Mouse (Mus musculus): ENCODE results near the gene Tenm3. TPM values are rescaled to one million over a fixed set of nuclear protein-coding genes. Genes with fewer than 3 reads are reported as not detected.

Tenm3 gene
- polyA plus RNA-seq, 1 experiment from 2014 or later: 65.3 TPM

DNA sequence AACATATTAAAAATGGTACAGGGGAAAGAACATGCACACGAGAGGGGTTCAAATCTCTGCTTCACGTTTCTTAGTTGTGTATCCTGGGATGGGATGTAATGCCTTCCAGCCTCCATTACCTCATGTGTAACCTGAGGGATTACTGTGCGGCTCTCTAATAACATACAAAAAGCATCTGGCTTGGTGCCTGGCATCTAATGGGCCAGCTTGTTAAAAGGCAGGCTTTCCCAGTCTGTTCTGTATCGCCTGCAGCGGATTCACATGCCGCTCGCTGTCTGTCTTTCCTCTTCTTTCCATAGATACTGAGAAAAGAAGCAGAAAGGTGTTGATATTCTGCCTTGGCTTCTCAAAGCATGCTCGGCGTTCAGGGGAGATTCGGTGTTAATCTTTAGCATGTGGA lies 558.3 kb downstream of the Tenm3 start:
- H3K27me3 ChIP-seq: no peaks in the 10 kb centered on the region
- peaks cover 30% of the 10 kb centered on the region for H3K36me3 ChIP-seq
- H3K4me1 ChIP-seq: no peaks in the 10 kb centered on the region
- H3K4me3 ChIP-seq: no peak overlapping the region
- H3K27ac ChIP-seq: no peak overlapping the region
- no peak overlapping the region for H3K4me2 ChIP-seq (replicated peaks)
- WGBS: 83% methylated on average over 10 of the region's 10 CpGs
- ATAC-seq (ENCODE audit: insufficient number of reproducible peaks, insufficient read depth, low FRiP score, low TSS enrichment): no peak
- no peak overlapping the region for H3K9ac ChIP-seq
- H3K9me3 ChIP-seq: no peaks in the 10 kb centered on the region

DNA sequence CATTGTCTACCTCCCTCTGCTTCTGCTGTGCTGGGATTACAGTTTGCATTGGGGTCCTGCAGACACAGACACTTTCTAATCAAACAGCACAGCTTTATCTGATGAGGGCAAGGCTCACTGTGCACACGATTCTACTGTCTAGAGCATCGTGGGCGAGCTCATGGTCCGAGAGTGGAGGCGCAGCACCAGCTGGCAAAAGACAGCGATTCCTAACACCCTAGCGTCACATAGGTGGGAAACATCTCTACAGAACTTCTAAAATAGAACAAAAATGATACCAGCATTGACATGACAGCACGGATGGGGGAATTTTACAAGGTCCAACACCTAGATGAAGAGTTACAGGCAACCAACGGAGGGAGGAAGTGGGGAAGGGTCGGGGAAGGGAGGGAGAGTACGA lies 561.9 kb downstream of the Tenm3 start:
- H3K9ac ChIP-seq: no peak overlapping the region
- no peaks in the 10 kb centered on the region for H3K27me3 ChIP-seq
- no peak overlapping the region for H3K27ac ChIP-seq
- no peaks in the 10 kb centered on the region for H3K4me1 ChIP-seq
- no peak for ATAC-seq (ENCODE audit: insufficient number of reproducible peaks, insufficient read depth, low FRiP score, low TSS enrichment)
- peaks cover 34% of the 10 kb centered on the region for H3K36me3 ChIP-seq
- H3K4me3 ChIP-seq: no peak overlapping the region
- H3K9me3 ChIP-seq: no peaks in the 10 kb centered on the region
- H3K4me2 ChIP-seq (replicated peaks): no peak overlapping the region
- 94% methylated on average over 11 of the region's 11 CpGs for WGBS

DNA sequence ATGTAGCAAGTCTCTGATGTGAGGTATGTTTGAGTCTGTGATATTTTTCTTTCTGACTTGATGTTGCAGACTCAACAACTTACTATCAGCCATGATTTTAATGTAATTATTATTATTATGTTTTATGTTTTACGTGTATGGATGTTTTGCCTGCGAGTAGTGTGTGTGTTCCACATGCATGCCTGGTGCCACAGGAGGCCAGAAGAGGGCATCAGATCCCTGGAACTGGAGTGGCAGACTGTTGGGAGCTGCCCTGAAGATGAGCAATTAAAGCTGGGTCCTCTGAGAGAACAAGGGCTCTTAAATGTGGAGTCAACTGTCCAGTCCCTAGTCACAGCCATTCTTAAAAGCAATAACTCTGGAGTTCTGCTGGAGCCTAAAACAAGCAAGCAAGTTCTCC lies 564.4 kb downstream of the Tenm3 start:
- 96% methylated on average over 2 of the region's 2 CpGs for WGBS
- no peak overlapping the region for H3K4me2 ChIP-seq (replicated peaks)
- H3K27me3 ChIP-seq: no peaks in the 10 kb centered on the region
- no peak overlapping the region for H3K27ac ChIP-seq
- H3K4me1 ChIP-seq: no peaks in the 10 kb centered on the region
- no peaks in the 10 kb centered on the region for H3K9me3 ChIP-seq
- H3K9ac ChIP-seq: no peak overlapping the region
- no peak for ATAC-seq (ENCODE audit: insufficient number of reproducible peaks, insufficient read depth, low FRiP score, low TSS enrichment)
- H3K36me3 ChIP-seq: peaks cover 42% of the 10 kb centered on the region
- H3K4me3 ChIP-seq: no peak overlapping the region

DNA sequence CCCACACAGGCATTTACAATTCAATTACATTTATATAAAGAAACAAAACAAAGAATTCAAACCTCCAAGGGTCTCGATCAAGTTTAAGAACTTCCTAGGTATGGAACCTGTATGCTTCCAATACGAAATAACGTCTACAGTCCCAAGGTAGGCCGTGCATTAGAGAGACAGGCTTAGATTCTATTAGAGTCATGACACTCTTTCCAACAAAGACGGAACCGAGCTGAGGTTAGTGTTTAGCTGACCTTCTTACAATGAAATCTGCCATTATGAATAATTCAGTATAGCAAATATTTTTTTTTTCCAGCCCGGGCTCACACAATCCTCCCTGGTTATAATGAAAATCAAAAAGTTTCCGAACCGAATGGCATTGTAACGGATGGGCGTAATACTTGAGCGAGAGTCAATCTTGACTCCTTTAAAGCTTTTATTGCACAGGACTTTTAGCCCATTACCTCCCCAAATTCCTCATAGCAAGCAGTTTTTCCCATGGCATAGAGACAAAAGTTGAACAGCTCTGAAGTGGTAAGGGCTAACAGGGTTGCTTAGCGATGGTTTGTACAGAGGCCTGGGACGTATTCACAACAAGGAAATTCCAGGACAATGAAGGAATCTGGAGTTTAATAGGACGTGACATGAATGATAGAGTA lies 565.6 kb downstream of the Tenm3 start:
- Histone ChIP-seq H3K27ac (no peak overlapping the region), H3K4me3 (no peak overlapping the region), H3K36me3 (peaks cover 41% of the 10 kb centered on the region), H3K9ac (no peak overlapping the region), H3K4me2 (replicated peaks) (no peak overlapping the region), H3K4me1 (no peaks in the 10 kb centered on the region), H3K9me3 (no peaks in the 10 kb centered on the region), H3K27me3 (no peaks in the 10 kb centered on the region)
- 82% methylated on average over 15 of the region's 15 CpGs for WGBS
- ATAC-seq (ENCODE audit: insufficient number of reproducible peaks, insufficient read depth, low FRiP score, low TSS enrichment): no peak

DNA sequence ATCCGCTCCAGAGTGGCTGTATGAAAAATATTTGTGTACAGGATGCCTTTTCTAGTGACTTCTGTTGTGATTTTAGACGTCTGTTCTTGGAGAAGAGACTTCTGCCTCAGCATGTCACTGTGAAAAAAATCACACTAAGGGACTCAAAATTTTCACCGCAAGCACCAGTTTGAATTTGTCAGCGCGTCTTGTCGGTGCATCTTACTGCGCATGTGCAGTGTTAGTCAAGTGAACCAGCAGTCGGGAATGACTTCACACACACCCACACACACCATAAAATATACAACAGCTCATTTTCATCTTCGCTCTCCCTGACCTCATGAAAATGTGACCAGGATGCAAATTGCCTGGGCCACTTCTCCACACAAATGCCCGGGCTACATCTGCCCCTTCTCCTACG lies 568.7 kb downstream of the Tenm3 start:
- Histone ChIP-seq H3K4me3 (no peak overlapping the region), H3K4me1 (no peaks in the 10 kb centered on the region), H3K9ac (no peak overlapping the region), H3K27ac (no peak overlapping the region), H3K27me3 (no peaks in the 10 kb centered on the region), H3K4me2 (replicated peaks) (no peak overlapping the region), H3K36me3 (peaks cover 55% of the 10 kb centered on the region), H3K9me3 (no peaks in the 10 kb centered on the region)
- 93% methylated on average over 11 of the region's 11 CpGs for WGBS
- ATAC-seq (ENCODE audit: insufficient number of reproducible peaks, insufficient read depth, low FRiP score, low TSS enrichment): no peak

DNA sequence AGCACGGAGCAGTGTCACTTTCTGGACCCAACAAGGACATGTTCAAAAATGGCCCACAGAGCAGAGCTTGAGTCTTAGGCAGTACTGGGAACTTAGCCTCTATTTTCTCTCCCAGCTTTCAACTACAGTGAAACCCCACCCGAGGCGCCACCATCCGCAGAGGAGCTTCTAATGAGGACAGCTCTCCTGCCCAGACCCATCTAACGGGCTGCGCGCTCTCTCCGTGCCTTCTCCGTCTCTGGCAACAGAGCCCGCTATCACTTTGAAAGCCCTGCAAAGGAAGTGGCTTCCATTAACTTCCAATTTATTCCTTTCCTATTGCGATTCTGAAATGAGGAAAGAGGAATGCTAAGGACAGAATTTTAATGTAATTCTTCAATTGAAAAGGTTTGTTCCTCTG lies 569.2 kb downstream of the Tenm3 start:
- Histone ChIP-seq H3K27me3 (no peaks in the 10 kb centered on the region), H3K4me2 (replicated peaks) (no peak overlapping the region), H3K27ac (no peak overlapping the region), H3K36me3 (peaks cover 55% of the 10 kb centered on the region), H3K9me3 (no peaks in the 10 kb centered on the region), H3K4me1 (no peaks in the 10 kb centered on the region), H3K4me3 (no peak overlapping the region), H3K9ac (no peak overlapping the region)
- no peak for ATAC-seq (ENCODE audit: insufficient number of reproducible peaks, insufficient read depth, low FRiP score, low TSS enrichment)
- WGBS: 82% methylated on average over 11 of the region's 11 CpGs

DNA sequence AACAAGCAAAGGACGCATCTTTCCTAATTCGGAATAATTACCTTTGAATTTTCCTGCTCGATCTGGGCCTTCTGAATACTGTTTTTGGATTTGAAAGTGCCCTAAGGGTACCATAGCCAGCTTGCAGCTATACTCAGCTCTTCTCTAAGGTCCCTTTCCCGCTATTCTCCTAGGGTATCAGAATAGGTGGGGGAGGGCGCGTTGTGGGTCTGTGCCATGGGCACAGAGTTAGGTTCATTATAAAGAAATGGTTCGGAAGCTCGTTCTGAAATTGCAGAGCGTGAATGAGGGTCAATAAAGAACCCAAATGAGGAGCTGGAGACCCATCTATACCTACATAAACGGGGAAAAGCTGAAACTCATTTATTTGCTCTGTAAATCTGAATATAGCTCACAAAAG lies 575.1 kb downstream of the Tenm3 start:
- Histone ChIP-seq H3K4me3 (no peak overlapping the region), H3K27me3 (no peaks in the 10 kb centered on the region), H3K4me1 (no peaks in the 10 kb centered on the region), H3K9ac (no peak overlapping the region), H3K4me2 (replicated peaks) (no peak overlapping the region), H3K36me3 (peaks cover 32% of the 10 kb centered on the region), H3K27ac (no peak overlapping the region), H3K9me3 (no peaks in the 10 kb centered on the region)
- ATAC-seq (ENCODE audit: insufficient number of reproducible peaks, insufficient read depth, low FRiP score, low TSS enrichment): no peak
- 91% methylated on average over 10 of the region's 10 CpGs for WGBS

DNA sequence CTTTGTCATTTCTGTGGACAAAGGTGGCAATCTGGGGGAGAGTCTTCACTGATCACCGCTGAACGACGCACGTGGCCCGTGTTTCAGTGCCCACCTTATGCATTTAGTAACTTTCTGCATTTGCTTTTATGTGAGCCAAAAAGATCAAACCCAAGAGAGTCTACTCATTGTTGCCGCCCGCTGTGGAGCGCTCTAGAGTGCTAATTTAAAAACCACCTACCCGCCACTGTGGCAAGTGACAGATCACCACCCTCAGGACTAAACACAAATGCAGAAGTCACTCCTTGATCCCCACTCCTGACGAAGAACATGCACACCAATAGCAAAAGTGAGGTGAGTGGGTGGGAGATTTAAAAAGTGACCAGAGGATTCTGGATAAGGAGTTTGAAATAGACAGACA lies 583.5 kb downstream of the Tenm3 start:
- Histone ChIP-seq H3K9me3 (no peaks in the 10 kb centered on the region), H3K9ac (no peak overlapping the region), H3K4me3 (no peak overlapping the region), H3K4me2 (replicated peaks) (no peak overlapping the region), H3K27ac (no peak overlapping the region), H3K36me3 (peaks cover 26% of the 10 kb centered on the region), H3K27me3 (no peaks in the 10 kb centered on the region), H3K4me1 (no peaks in the 10 kb centered on the region)
- no peak for ATAC-seq (ENCODE audit: insufficient number of reproducible peaks, insufficient read depth, low FRiP score, low TSS enrichment)
- WGBS: 93% methylated on average over 10 of the region's 10 CpGs

DNA sequence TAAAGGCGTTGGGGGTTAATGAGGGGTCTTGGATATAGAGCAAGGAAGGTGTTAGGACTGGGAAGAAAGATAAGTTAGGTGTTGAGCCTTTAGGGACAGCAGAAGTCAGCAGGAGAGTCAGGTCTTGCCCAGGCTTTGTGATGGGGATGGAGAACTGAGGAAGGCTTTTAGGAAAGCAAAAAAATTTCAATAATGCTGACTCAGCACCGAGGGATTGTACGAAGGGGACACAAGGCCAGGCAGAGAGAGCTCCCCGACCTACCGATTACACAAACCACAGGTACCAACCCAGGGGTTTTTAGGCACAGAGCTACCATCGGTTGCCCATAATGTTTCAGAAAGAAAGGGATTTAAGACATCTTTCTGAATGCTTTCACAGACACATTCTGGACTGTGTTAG lies 583.9 kb downstream of the Tenm3 start:
- H3K4me1 ChIP-seq: no peaks in the 10 kb centered on the region
- H3K27me3 ChIP-seq: no peaks in the 10 kb centered on the region
- peaks cover 24% of the 10 kb centered on the region for H3K36me3 ChIP-seq
- no peak overlapping the region for H3K4me3 ChIP-seq
- H3K27ac ChIP-seq: no peak overlapping the region
- WGBS: 83% methylated on average over 6 of the region's 6 CpGs
- no peaks in the 10 kb centered on the region for H3K9me3 ChIP-seq
- no peak for ATAC-seq (ENCODE audit: insufficient number of reproducible peaks, insufficient read depth, low FRiP score, low TSS enrichment)
- H3K4me2 ChIP-seq (replicated peaks): no peak overlapping the region
- H3K9ac ChIP-seq: no peak overlapping the region

DNA sequence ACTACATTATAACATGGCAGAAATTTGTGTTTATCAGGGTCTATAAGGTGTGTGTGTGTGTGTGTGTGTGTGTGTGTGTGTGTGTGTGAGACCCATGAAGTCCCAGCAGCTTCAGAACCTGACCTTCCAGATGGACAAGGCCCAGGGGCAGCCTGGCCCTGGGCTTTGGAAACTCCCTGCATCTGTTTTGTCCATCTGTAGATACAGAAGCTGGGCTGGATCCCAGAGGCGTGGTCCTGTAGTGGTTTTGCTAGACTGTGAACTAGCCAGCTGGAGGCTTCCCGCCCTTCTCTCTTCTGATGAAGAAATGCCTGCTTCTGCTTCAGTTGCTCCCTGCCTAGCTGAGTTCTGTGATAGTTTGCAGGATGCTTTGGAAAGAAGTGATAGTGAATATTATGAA lies 599.9 kb downstream of the Tenm3 start:
- H3K4me3 ChIP-seq: no peak overlapping the region
- peaks cover 28% of the 10 kb centered on the region for H3K36me3 ChIP-seq
- H3K27me3 ChIP-seq: no peaks in the 10 kb centered on the region
- 91% methylated on average over 2 of the region's 2 CpGs for WGBS
- ATAC-seq (ENCODE audit: insufficient number of reproducible peaks, insufficient read depth, low FRiP score, low TSS enrichment): no peak
- no peaks in the 10 kb centered on the region for H3K4me1 ChIP-seq
- no peak overlapping the region for H3K4me2 ChIP-seq (replicated peaks)
- no peak overlapping the region for H3K27ac ChIP-seq
- H3K9me3 ChIP-seq: no peaks in the 10 kb centered on the region
- no peak overlapping the region for H3K9ac ChIP-seq

DNA sequence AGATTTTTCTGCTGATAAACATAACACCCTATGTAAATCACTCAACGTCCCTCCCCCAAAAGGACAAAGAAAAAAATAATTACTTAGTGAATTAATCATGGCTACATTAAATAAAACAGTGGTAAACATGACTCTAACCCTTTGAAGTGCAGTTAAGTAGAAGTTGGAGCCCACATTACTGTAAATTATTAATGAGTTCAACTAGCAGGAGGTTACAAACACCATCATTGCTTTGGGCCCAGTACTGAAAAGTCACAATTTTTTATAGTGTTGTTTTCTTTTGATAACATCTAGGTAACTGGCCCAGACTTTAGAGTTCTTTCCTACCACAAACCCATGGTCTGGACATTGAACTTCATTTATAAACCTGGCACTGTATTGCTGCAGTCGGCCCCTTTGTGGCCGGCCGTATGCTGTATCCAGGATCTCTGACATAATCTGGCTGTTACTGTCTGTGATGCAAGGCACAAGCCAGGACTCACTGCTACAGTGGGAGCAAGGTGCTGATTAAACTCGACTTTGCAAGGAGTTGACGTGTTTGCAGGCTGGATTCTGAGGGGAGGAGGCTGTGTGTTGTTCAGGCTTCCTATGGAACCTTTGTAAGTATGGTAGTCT lies 602.7 kb downstream of the Tenm3 start:
- no peak overlapping the region for H3K4me3 ChIP-seq
- peaks cover 56% of the 10 kb centered on the region for H3K36me3 ChIP-seq
- no peaks in the 10 kb centered on the region for H3K9me3 ChIP-seq
- no peak overlapping the region for H3K27ac ChIP-seq
- 77% methylated on average over 6 of the region's 6 CpGs for WGBS
- H3K27me3 ChIP-seq: no peaks in the 10 kb centered on the region
- no peaks in the 10 kb centered on the region for H3K4me1 ChIP-seq
- H3K9ac ChIP-seq: no peak overlapping the region
- no peak overlapping the region for H3K4me2 ChIP-seq (replicated peaks)
- ATAC-seq (ENCODE audit: insufficient number of reproducible peaks, insufficient read depth, low FRiP score, low TSS enrichment): no peak

DNA sequence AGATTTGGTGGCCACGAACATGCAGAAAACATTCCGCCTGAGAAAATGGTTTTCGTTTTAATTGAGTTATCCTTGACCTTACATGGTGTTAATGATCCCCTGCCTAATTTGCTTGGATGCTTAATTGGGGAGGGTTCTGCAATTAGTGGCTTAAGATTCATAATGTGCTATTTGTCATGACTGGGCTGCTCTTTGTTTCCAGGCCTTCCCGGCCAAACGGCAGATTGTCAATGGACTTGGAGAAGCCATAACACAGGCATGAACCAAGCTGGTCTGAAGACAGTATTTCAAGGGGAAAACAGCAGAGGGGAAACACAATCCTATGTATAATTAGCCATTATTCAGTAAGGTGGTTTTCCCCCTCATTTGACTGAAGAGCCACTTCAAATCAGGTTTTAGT lies 606.8 kb downstream of the Tenm3 start:
- Histone ChIP-seq H3K4me1 (no peaks in the 10 kb centered on the region), H3K9ac (no peak overlapping the region), H3K4me2 (replicated peaks) (no peak overlapping the region), H3K36me3 (peaks cover 74% of the 10 kb centered on the region), H3K27me3 (no peaks in the 10 kb centered on the region), H3K9me3 (no peaks in the 10 kb centered on the region), H3K27ac (no peak overlapping the region), H3K4me3 (no peak overlapping the region)
- 92% methylated on average over 5 of the region's 5 CpGs for WGBS
- ATAC-seq (ENCODE audit: insufficient number of reproducible peaks, insufficient read depth, low FRiP score, low TSS enrichment): no peak
